Mouse (Mus musculus) lung, embryonic 14.5 days (tissue): ENCODE results near the gene Ercc2. TPM values are rescaled to one million over a fixed set of nuclear protein-coding genes. Genes with fewer than 3 reads are reported as not detected.

Experiments used
- ATAC-seq: fragments of 200-750 bp; cut with Nextera tagmentation; 2 replicates; pipeline ENCODE4 v1.8.0; 2017; ENCODE audit warnings: mild to moderate bottlenecking, moderate TSS enrichment, moderate library complexity; ENCODE audit not compliant: insufficient read depth
- DNase-seq: peaks from one replicate; pipeline ENCODE4 v3.0.0-alpha.2; 2015
- H3K27ac ChIP-seq: fragments of 300-500 bp; sonication (generic); 2 replicates; pipeline ENCODE4 v1.5.1; 2014; ENCODE audit warnings: low read depth, mild to moderate bottlenecking, moderate library complexity
- H3K27me3 ChIP-seq: fragments of 300-500 bp; sonication (generic); 2 replicates; pipeline ENCODE4 v1.6.1; 2014; ENCODE audit warnings: low read length, control low read depth; ENCODE audit not compliant: insufficient read depth
- H3K36me3 ChIP-seq: fragments of 300-500 bp; sonication (generic); 2 replicates; pipeline ENCODE4 v1.6.1; 2014; ENCODE audit warnings: control low read depth; ENCODE audit not compliant: insufficient read depth
- H3K4me1 ChIP-seq: fragments of 300-500 bp; sonication (generic); 2 replicates; pipeline ENCODE4 v1.6.1; 2014; ENCODE audit warnings: antibody characterized with exemption, control low read depth; ENCODE audit not compliant: insufficient read depth
- H3K4me2 ChIP-seq: fragments of 300-500 bp; sonication (generic); 2 replicates; pipeline ENCODE4 v1.6.1; 2014; ENCODE audit warnings: mild to moderate bottlenecking
- H3K4me3 ChIP-seq: fragments of 300-500 bp; sonication (generic); 2 replicates; pipeline ENCODE4 v1.5.1; 2014; ENCODE audit warnings: low read depth, low read length
- H3K9ac ChIP-seq: fragments of 300-500 bp; sonication (generic); 2 replicates; pipeline ENCODE4 v1.6.1; 2014
- H3K9me3 ChIP-seq: fragments of 300-500 bp; sonication (generic); 2 replicates; pipeline ENCODE4 v1.6.1; 2016; ENCODE audit warnings: low read depth, low read length, control low read depth
- CTCF ChIP-seq: IDR thresholded peaks from 2 replicates; pipeline ENCODE4 v1.5.1; 2016; ENCODE audit warnings: antibody characterized with exemption, low read depth
- WGBS: fragments of 180-500 bp; shearing (Covaris S2); extraction: QIAGEN DNeasy Blood & Tissue Kit; methylation state at CpG from one replicate; pipeline ENCODE4 v1.1.7; 2014; 5-methylcytosine and 5-hydroxymethylcytosine counted together
- polyA plus RNA-seq: library from polyadenylated mRNA; unstranded; fragments of >200 nt; fragmentation: Nextera tagmentation; extraction: Ambion mirVana; gene quantifications from 2 replicates; pipeline ENCODE4 v1.2.1, GENCODE M21; 2014

Gene Ercc2
- 11.4 and 12.1 TPM in 2 replicates for polyA plus RNA-seq

- no peak for TF ChIP-seq CTCF
- Histone ChIP-seq H3K36me3 (peaks cover 37% of the 10 kb centered on the region), H3K9me3 (no peaks in the 10 kb centered on the region), H3K4me2 (peak within 1 kb of the TSS; percentile 89), H3K27me3 (no peaks in the 10 kb centered on the region), H3K4me1 (no peaks in the 10 kb centered on the region; the same call in 1 of the 2 replicates), H3K4me3 (peak within 1 kb of the TSS; percentile 74), H3K27ac (peak within 1 kb of the TSS; percentile 30; the same call in 1 of the 2 replicates), H3K9ac (peak within 1 kb of the TSS; percentile 83)
- ATAC-seq (peak; percentile 98), DNase-seq (peak; percentile 100)
- 5% methylated on average over 48 of the region's 48 CpGs for WGBS
These were observed at the start of gene Ercc2 for GRCm38 (mm10) chr7:19381377-19382165. TSS of gene Ercc2 (plus strand) at chr7:19382010.

- no peaks in the 10 kb centered on the region for H3K36me3 ChIP-seq
- peak overlapping the region; percentile 76 for H3K27ac ChIP-seq
- H3K27me3 ChIP-seq, result no peaks in the 10 kb centered on the region
- H3K4me2 ChIP-seq, result peak overlapping the region; percentile 87
- peak; percentile 89 for DNase-seq
- H3K9me3 ChIP-seq, result no peaks in the 10 kb centered on the region
- H3K4me1 ChIP-seq, result no peaks in the 10 kb centered on the region
- peak; percentile 64 for ATAC-seq
- H3K4me3 ChIP-seq, result peak overlapping the region; percentile 58
- H3K9ac ChIP-seq, result peak overlapping the region; percentile 75
- under 1% methylated on average over 52 of the region's 52 CpGs for WGBS
- TF ChIP-seq CTCF, result no peak
These were observed 49.0 kb upstream of the Ercc2 start for GRCm38 (mm10) chr7:19332709-19333352.

- H3K27me3 ChIP-seq, result no peaks in the 10 kb centered on the region
- no peaks in the 10 kb centered on the region for H3K4me1 ChIP-seq
- no peak overlapping the region for H3K9ac ChIP-seq
- H3K27ac ChIP-seq, result no peak overlapping the region
- DNase-seq, result peak; percentile 44
- H3K9me3 ChIP-seq, result no peaks in the 10 kb centered on the region
- no peak overlapping the region for H3K4me3 ChIP-seq
- ATAC-seq, result no peak
- no peaks in the 10 kb centered on the region for H3K36me3 ChIP-seq
- H3K4me2 ChIP-seq, result no peak overlapping the region
- WGBS, result 47% methylated on average over 3 of the region's 3 CpGs
- TF ChIP-seq CTCF, result no peak
These were observed 46.2 kb upstream of the Ercc2 start for GRCm38 (mm10) chr7:19335583-19335982.

GRCm38 (mm10) chr7:19337122-19337521, 44.7 kb upstream of the Ercc2 start:
- ATAC-seq (no peak), DNase-seq (no peak)
- no peak for TF ChIP-seq CTCF
- Histone ChIP-seq H3K9ac (no peak overlapping the region), H3K27me3 (peaks cover 8% of the 10 kb centered on the region), H3K27ac (no peak overlapping the region), H3K36me3 (no peaks in the 10 kb centered on the region), H3K4me1 (no peaks in the 10 kb centered on the region; the same call in 1 of the 2 replicates), H3K4me3 (no peak overlapping the region), H3K9me3 (no peaks in the 10 kb centered on the region), H3K4me2 (no peak overlapping the region)
- WGBS, result 51% methylated on average over 10 of the region's 10 CpGs

GRCm38 (mm10) chr7:19338060-19338459, 43.8 kb upstream of the Ercc2 start:
- Histone ChIP-seq H3K36me3 (no peaks in the 10 kb centered on the region), H3K9ac (no peak overlapping the region), H3K4me2 (no peak overlapping the region), H3K27me3 (peaks cover 12% of the 10 kb centered on the region), H3K4me3 (no peak overlapping the region), H3K4me1 (no peaks in the 10 kb centered on the region; the same call in 1 of the 2 replicates), H3K9me3 (no peaks in the 10 kb centered on the region), H3K27ac (no peak overlapping the region)
- WGBS, result 56% methylated on average over 2 of the region's 2 CpGs
- ATAC-seq, result no peak
- DNase-seq, result no peak
- no peak for TF ChIP-seq CTCF

- Histone ChIP-seq H3K36me3 (no peaks in the 10 kb centered on the region), H3K4me3 (no peak overlapping the region), H3K9me3 (no peaks in the 10 kb centered on the region), H3K27me3 (peaks cover 12% of the 10 kb centered on the region), H3K9ac (no peak overlapping the region), H3K4me1 (no peaks in the 10 kb centered on the region; the same call in 1 of the 2 replicates), H3K4me2 (no peak overlapping the region), H3K27ac (no peak overlapping the region)
- DNase-seq (peak; percentile 30), ATAC-seq (no peak)
- no peak for TF ChIP-seq CTCF
- WGBS, result 51% methylated on average over 7 of the region's 7 CpGs
These were observed 43.2 kb upstream of the Ercc2 start for GRCm38 (mm10) chr7:19338596-19338995.

- Histone ChIP-seq H3K4me1 (no peaks in the 10 kb centered on the region; the same call in 1 of the 2 replicates), H3K9me3 (no peaks in the 10 kb centered on the region), H3K4me2 (peak overlapping the region; percentile 94), H3K27ac (no peak overlapping the region), H3K9ac (no peak overlapping the region; the same call in 1 of the 2 replicates), H3K4me3 (peak overlapping the region; percentile 47; the same call in 1 of the 2 replicates), H3K36me3 (no peaks in the 10 kb centered on the region), H3K27me3 (peaks cover 12% of the 10 kb centered on the region)
- ATAC-seq (no peak), DNase-seq (no peak)
- WGBS, result 21% methylated on average over 10 of the region's 10 CpGs
- TF ChIP-seq CTCF, result no peak
These were observed 40.6 kb upstream of the Ercc2 start for GRCm38 (mm10) chr7:19341250-19341649.
